30 mouse cellular contexts compared by ENCODE assay signal in genomic region chr5:105764369-105764768, GRCm38 (mm10).
DNase-seq lines count a peak whose midpoint lies in the region; ATAC-seq lines count a peak whose summit lies in the region.
"Had no signal": no experiment of that assay in that cellular context is flagged by ENCODE, and none has a peak within 500 bp of the region (broad histone marks: within the 10 kb centered on the region; RNA-seq: fewer than 3 reads in every experiment).

No protein-coding gene starts in this region.

- no peak overlapping the region for H3K4me2 ChIP-seq in hindbrain, embryonic 13.5 days
- H3K4me2 ChIP-seq in hindbrain, embryonic 11.5 days (replicated peaks; ENCODE audit: low read depth, low read length): no peak overlapping the region
- H3K4me2 ChIP-seq in intestine, embryonic 16.5 days (ENCODE audit: low read depth, low read length): no peak overlapping the region
- H3K4me2 ChIP-seq: heart, embryonic 11.5 days; neural tube, embryonic 12.5 days had no signal

- peaks cover 66% of the 10 kb centered on the region for H3K4me1 ChIP-seq in hindbrain, embryonic 13.5 days (replicated peaks)
- H3K4me1 ChIP-seq in hindbrain, embryonic 11.5 days (replicated peaks; ENCODE audit: control insufficient read depth, insufficient read depth, low read length): no peaks in the 10 kb centered on the region; the same call in 1 of the 2 replicates
- peaks cover 4% of the 10 kb centered on the region; the same call in 1 of the 2 replicates for H3K4me1 ChIP-seq in intestine, embryonic 16.5 days (ENCODE audit: control insufficient read depth, insufficient read depth, low read length)

- H3K27me3 ChIP-seq in hindbrain, embryonic 13.5 days: no peaks in the 10 kb centered on the region
- no peaks in the 10 kb centered on the region for H3K27me3 ChIP-seq in hindbrain, embryonic 11.5 days (ENCODE audit: control insufficient read depth, insufficient read depth, low read length)
- H3K27me3 ChIP-seq in intestine, embryonic 16.5 days (replicated peaks; ENCODE audit: control insufficient read depth, insufficient read depth, low read length): no peaks in the 10 kb centered on the region
- H3K27me3 ChIP-seq: neural tube, embryonic 12.5 days had no signal

- no peaks in the 10 kb centered on the region for H3K9me3 ChIP-seq in hindbrain, embryonic 13.5 days
- no peaks in the 10 kb centered on the region for H3K9me3 ChIP-seq in hindbrain, embryonic 11.5 days (ENCODE audit: control insufficient read depth, low read length)
- no peaks in the 10 kb centered on the region for H3K9me3 ChIP-seq in intestine, embryonic 16.5 days (ENCODE audit: control insufficient read depth, low read length)
- H3K9me3 ChIP-seq: neural tube, embryonic 12.5 days had no signal

- H3K36me3 ChIP-seq in hindbrain, embryonic 13.5 days: peaks cover 7% of the 10 kb centered on the region; the same call in 1 of the 2 replicates
- no peaks in the 10 kb centered on the region for H3K36me3 ChIP-seq in hindbrain, embryonic 11.5 days (ENCODE audit: control insufficient read depth, insufficient read depth, low read length)
- H3K36me3 ChIP-seq in intestine, embryonic 16.5 days (ENCODE audit: control insufficient read depth, insufficient read depth, low read length): no peaks in the 10 kb centered on the region
- H3K36me3 ChIP-seq: neural tube, embryonic 12.5 days had no signal

- peak overlapping the region; percentile 58; the same call in 1 of the 2 replicates for H3K27ac ChIP-seq in hindbrain, embryonic 13.5 days
- H3K27ac ChIP-seq in hindbrain, embryonic 11.5 days (ENCODE audit: low read depth, low read length): no peak overlapping the region
- H3K27ac ChIP-seq in intestine, embryonic 16.5 days (ENCODE audit: low read length): no peak overlapping the region
- H3K27ac ChIP-seq: gastrocnemius, adult 2 months; liver, embryonic 14.5 days; macrophage; neural tube, embryonic 12.5 days had no signal

- H3K9ac ChIP-seq in hindbrain, embryonic 13.5 days: no peak overlapping the region
- H3K9ac ChIP-seq in hindbrain, embryonic 11.5 days (ENCODE audit: low read depth, low read length): no peak overlapping the region
- H3K9ac ChIP-seq in intestine, embryonic 16.5 days (ENCODE audit: low read depth, low read length): no peak overlapping the region
- H3K9ac ChIP-seq: liver, embryonic 14.5 days; neural tube, embryonic 12.5 days had no signal

- 75% methylated on average over 10 of the region's 10 CpGs for WGBS in hindbrain, embryonic 13.5 days
- 92% methylated on average over 10 of the region's 10 CpGs for WGBS in hindbrain, embryonic 11.5 days
- WGBS in intestine, embryonic 16.5 days: 91% methylated on average over 10 of the region's 10 CpGs

- ATAC-seq in hindbrain, embryonic 13.5 days (ENCODE audit: low FRiP score): no peak
- no peak for ATAC-seq in hindbrain, embryonic 11.5 days (ENCODE audit: low FRiP score)
- ATAC-seq in intestine, embryonic 16.5 days: no peak
- ATAC-seq: hindbrain, embryonic 16.5 days; midbrain, embryonic 16.5 days had no signal

- no peak overlapping the region for H3K4me3 ChIP-seq in hindbrain, embryonic 13.5 days
- H3K4me3 ChIP-seq in hindbrain, embryonic 11.5 days (ENCODE audit: low read depth, low read length): no peak overlapping the region
- no peak overlapping the region for H3K4me3 ChIP-seq in intestine, embryonic 16.5 days (ENCODE audit: low read length)
- H3K4me3 ChIP-seq: gastrocnemius, adult 2 months; neural tube, embryonic 12.5 days had no signal

- no peak for DNase-seq in hindbrain, embryonic 11.5 days (ENCODE audit: low spot score)
- peak; percentile 42 for DNase-seq in layer of hippocampus, adult 9-11 months
- no peak for DNase-seq in layer of hippocampus, adult 11-12 months (ENCODE audit: low spot score)
- DNase-seq in right cerebral cortex, postnatal 25 days: peak; percentile 35
- DNase-seq in right cerebral cortex, postnatal 4 days: no peak
- DNase-seq: adrenal gland, adult 8-10 months; B cell, adult 2 months; cerebellum, adult 11 months; cerebellum, adult 9-10 months; cerebellum, postnatal 36 days; gastrocnemius, adult 2 months; gastrocnemius, postnatal 36 days; heart, adult 18-20 months; heart, postnatal 36 days; kidney, adult 2 months; kidney, postnatal 36 days; liver; lung, adult 2 months; lung, postnatal 10 days; retina, postnatal 1 day; thymus, adult 2 months; thymus, postnatal 36 days had no signal

Comparison
In these comparisons a context has a peak if more than half of its experiments do, and no peak if none do; other contexts are left out.
1. DNase-seq: peak in layer of hippocampus, adult 9-11 months (single experiment) and right cerebral cortex, postnatal 25 days (single experiment); none in hindbrain, embryonic 11.5 days (single experiment), layer of hippocampus, adult 11-12 months (single experiment) and right cerebral cortex, postnatal 4 days (single experiment).